20 mouse cellular contexts compared by ENCODE assay signal in the genomic region with DNA sequence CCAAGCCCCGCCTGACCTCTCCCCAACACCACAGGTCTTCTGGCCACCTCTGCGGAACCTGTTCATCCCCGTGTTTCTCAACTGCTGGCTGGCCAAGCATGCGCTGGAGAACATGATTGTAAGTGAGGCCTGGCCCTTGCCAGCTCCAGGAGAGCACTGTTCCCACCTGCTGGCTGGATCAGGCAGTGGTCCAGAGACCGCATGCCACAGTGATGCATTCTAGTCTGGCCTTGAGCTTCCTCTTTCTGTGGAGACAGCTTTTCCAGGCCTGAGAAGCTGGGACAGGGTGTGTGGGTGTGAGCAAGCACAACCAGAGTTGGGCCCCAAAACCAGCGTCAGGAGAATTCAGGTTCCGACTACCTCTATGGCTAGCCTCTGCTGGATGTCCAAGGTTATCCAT. TPM values are rescaled to one million over a fixed set of nuclear protein-coding genes. Genes with fewer than 3 reads are reported as not detected.
DNase-seq lines count a peak whose midpoint lies in the region; ATAC-seq and TF ChIP-seq lines count a peak whose summit lies in the region.
"Had no signal": no experiment of that assay in that cellular context is flagged by ENCODE, and none has a peak within 500 bp of the region (broad histone marks: within the 10 kb centered on the region; RNA-seq: fewer than 3 reads in every experiment).

No protein-coding gene starts in this region.

- H3K27me3 ChIP-seq in liver, embryonic 14.5 days (ENCODE audit: control insufficient read depth, insufficient read depth, low read length), result no peaks in the 10 kb centered on the region
- H3K27me3 ChIP-seq in liver, embryonic 12.5 days (replicated peaks), result peaks cover 17% of the 10 kb centered on the region; the same call in 1 of the 2 replicates
- H3K27me3 ChIP-seq: heart, embryonic 15.5 days; stomach, embryonic 15.5 days had no signal

- no peak for TF ChIP-seq EP300 in liver, embryonic 14.5 days (IDR thresholded peaks at IDR 0.05; ENCODE audit: low read depth)

- peak; percentile 20; the same call in 1 of the 2 replicates for TF ChIP-seq CTCF in liver, embryonic 14.5 days (IDR thresholded peaks at IDR 0.05; ENCODE audit: low read depth)

- H3K4me1 ChIP-seq in liver, embryonic 14.5 days (replicated peaks; ENCODE audit: control insufficient read depth in 2 of 2, insufficient read depth in 2 of 2, low read length in 1 of 2), result peaks cover 1 to 3% of the 10 kb centered on the region in 2 experiments; a peak in 1 of 4 replicates
- H3K4me1 ChIP-seq in liver, embryonic 12.5 days, result peaks cover 4% of the 10 kb centered on the region
- H3K4me1 ChIP-seq: heart, embryonic 15.5 days; stomach, embryonic 15.5 days had no signal

- DNase-seq in adrenal gland, adult (ENCODE audit: inconsistent age in 2 of 2, low spot score in 1 of 2), result peak; percentile 35 to 51
- no peak for DNase-seq in adrenal gland, adult 18-20 months (ENCODE audit: low spot score in 2 of 2)
- no peak for DNase-seq in liver, embryonic 14.5 days (ENCODE audit: low read depth in 3 of 3, low spot score in 3 of 3)
- DNase-seq in cerebellum, adult 18-20 months, result peak; percentile 71 to 75
- DNase-seq in right cerebral cortex, adult 18-20 months, result no peak
- DNase-seq in testis, postnatal 14 days (ENCODE audit: low spot score), result no peak
- DNase-seq: embryo, embryonic 11 days; kidney, adult 8-10 months; lung, postnatal 4 days; midbrain, embryonic 14.5 days; thymus, postnatal 25 days had no signal

- no peaks in the 10 kb centered on the region for H3K9me3 ChIP-seq in liver, embryonic 14.5 days (ENCODE audit: control insufficient read depth, low read length)
- no peaks in the 10 kb centered on the region for H3K9me3 ChIP-seq in liver, embryonic 12.5 days (replicated peaks)
- H3K9me3 ChIP-seq: heart, embryonic 15.5 days; stomach, embryonic 15.5 days had no signal

- no peak overlapping the region for H3K9ac ChIP-seq in liver, embryonic 14.5 days (replicated peaks)
- H3K9ac ChIP-seq in liver, embryonic 12.5 days, result no peak overlapping the region
- H3K9ac ChIP-seq: heart, embryonic 15.5 days; hindbrain, embryonic 14.5 days; stomach, embryonic 15.5 days had no signal

- H3K27ac ChIP-seq in liver, embryonic 14.5 days, result no peak overlapping the region
- no peak overlapping the region for H3K27ac ChIP-seq in liver, embryonic 12.5 days
- H3K27ac ChIP-seq: heart, embryonic 15.5 days; hindbrain, embryonic 14.5 days; stomach, embryonic 15.5 days had no signal

- ATAC-seq in liver, embryonic 14.5 days (ENCODE audit: insufficient read depth), result no peak
- ATAC-seq in liver, embryonic 12.5 days, result no peak
- ATAC-seq in granulocyte monocyte progenitor cell, adult 5-6 weeks (replicated peaks; ENCODE audit: poor library complexity, severe bottlenecking), result peak; percentile 81

- no peaks in the 10 kb centered on the region for H3K36me3 ChIP-seq in liver, embryonic 14.5 days (replicated peaks; ENCODE audit: control insufficient read depth, insufficient read depth, low read depth)
- H3K36me3 ChIP-seq in liver, embryonic 12.5 days, result no peaks in the 10 kb centered on the region
- H3K36me3 ChIP-seq: heart, embryonic 15.5 days; stomach, embryonic 15.5 days had no signal

- no peak overlapping the region for H3K4me3 ChIP-seq in liver, embryonic 14.5 days (ENCODE audit: insufficient read depth in 1 of 2, low read depth in 2 of 2, low read length in 2 of 2)
- no peak overlapping the region for H3K4me3 ChIP-seq in liver, embryonic 12.5 days
- H3K4me3 ChIP-seq: heart, embryonic 15.5 days; stomach, embryonic 15.5 days had no signal

- no peak overlapping the region for H3K4me2 ChIP-seq in liver, embryonic 14.5 days (ENCODE audit: low read depth)
- no peak overlapping the region for H3K4me2 ChIP-seq in liver, embryonic 12.5 days
- H3K4me2 ChIP-seq: heart, embryonic 15.5 days; hindbrain, embryonic 14.5 days; liver, embryonic 11.5 days; stomach, embryonic 15.5 days had no signal

- WGBS in liver, embryonic 14.5 days (ENCODE audit: insufficient replicate concordance), result 52% methylated on average over 7 of the region's 7 CpGs
- 58% methylated on average over 7 of the region's 7 CpGs for WGBS in liver, embryonic 12.5 days (ENCODE audit: insufficient replicate concordance)

RNA-seq across cellular contexts. Expression of gene Kcnt1, which starts 28.9 kb away (rescaled TPM):
- total RNA-seq in adrenal gland, adult 18-20 months (2021), result 1 to 10 TPM; 3.7 to 3.8 TPM
- polyA plus RNA-seq in liver, embryonic 14.5 days (2012; rRNA removed), result 0.08 and 0.09 TPM in 2 replicates
- not detected in 2 replicates for polyA plus RNA-seq in liver, embryonic 14.5 days (2014; fragmentation: Nextera tagmentation; extraction: Ambion mirVana)
- polyA plus RNA-seq in liver, embryonic 12.5 days (2016; fragmentation: Nextera tagmentation; extraction: Ambion mirVana), result 0.02 TPM in 1 of 2 replicates, not detected in the other
- not detected in 2 replicates for total RNA-seq in granulocyte monocyte progenitor cell, adult 5-6 weeks (2014; fragmentation: Nextera tagmentation)
- total RNA-seq in granulocyte monocyte progenitor cell, adult 5-6 weeks (2017), result not detected in 2 replicates
- polyA plus RNA-seq: heart, embryonic 15.5 days had no signal

RNA-seq across cellular contexts. Expression of gene Sohlh1, which starts 45.4 kb away (rescaled TPM):
- total RNA-seq in adrenal gland, adult 18-20 months (2021), result not detected
- polyA plus RNA-seq in liver, embryonic 14.5 days (2012; rRNA removed), result not detected in 2 replicates
- polyA plus RNA-seq in liver, embryonic 14.5 days (2014; fragmentation: Nextera tagmentation; extraction: Ambion mirVana), result not detected in 2 replicates
- polyA plus RNA-seq in liver, embryonic 12.5 days (2016; fragmentation: Nextera tagmentation; extraction: Ambion mirVana), result not detected in 2 replicates
- total RNA-seq in granulocyte monocyte progenitor cell, adult 5-6 weeks (2014; fragmentation: Nextera tagmentation), result not detected in 2 replicates
- total RNA-seq in granulocyte monocyte progenitor cell, adult 5-6 weeks (2017), result not detected in 2 replicates
- total RNA-seq: gastrocnemius, postnatal 4 days; left cerebral cortex, postnatal 25 days had no signal
- polyA plus RNA-seq: heart, embryonic 15.5 days; hindbrain, embryonic 14.5 days; liver, embryonic 11.5 days; midbrain, embryonic 14.5 days; small intestine, adult 2 months; stomach, embryonic 15.5 days had no signal

Comparison
In these comparisons a context has a peak if more than half of its experiments do, and no peak if none do; other contexts are left out.
1. DNase-seq: peak in adrenal gland, adult (2 of 2) and cerebellum, adult 18-20 months (2 of 2); none in adrenal gland, adult 18-20 months (0 of 2), liver, embryonic 14.5 days (0 of 3), right cerebral cortex, adult 18-20 months (single experiment) and testis, postnatal 14 days (single experiment).
2. RNA of gene Kcnt1, which starts 28.9 kb away (total RNA-seq): 3.7 to 3.8 TPM in adrenal gland, adult 18-20 months; not detected in granulocyte monocyte progenitor cell, adult 5-6 weeks; every median in the first group is over 4 times any median in the second.